9 mouse cellular contexts compared by ENCODE assay signal in genomic region chr3:122111141-122111981, GRCm38 (mm10).
DNase-seq lines count a peak whose midpoint lies in the region; ATAC-seq lines count a peak whose summit lies in the region.
"Had no signal": no experiment of that assay in that cellular context is flagged by ENCODE, and none has a peak within 500 bp of the region (broad histone marks: within the 10 kb centered on the region; RNA-seq: fewer than 3 reads in every experiment).

No protein-coding gene starts in this region.

- H3K4me1 ChIP-seq in lung, embryonic 15.5 days, result peaks cover 20% of the 10 kb centered on the region
- peaks cover 15% of the 10 kb centered on the region for H3K4me1 ChIP-seq in liver, embryonic 16.5 days (ENCODE audit: control insufficient read depth, low read depth, low read length)

- no peak overlapping the region for H3K4me3 ChIP-seq in lung, embryonic 15.5 days
- no peak overlapping the region for H3K4me3 ChIP-seq in liver, embryonic 16.5 days (ENCODE audit: low read depth, low read length)

- H3K9me3 ChIP-seq in lung, embryonic 15.5 days, result no peaks in the 10 kb centered on the region
- no peaks in the 10 kb centered on the region for H3K9me3 ChIP-seq in liver, embryonic 16.5 days (replicated peaks; ENCODE audit: control insufficient read depth, low read length)

- 32% methylated on average over 9 of the region's 9 CpGs for WGBS in lung, embryonic 15.5 days
- 11% methylated on average over 9 of the region's 9 CpGs for whole genome bisulfite sequencing in liver, embryonic 16.5 days (ENCODE audit: insufficient replicate concordance)

- no peak overlapping the region for H3K4me2 ChIP-seq in lung, embryonic 15.5 days
- H3K4me2 ChIP-seq in liver, embryonic 16.5 days (ENCODE audit: low read depth, low read length), result peak overlapping the region; percentile 19

- no peaks in the 10 kb centered on the region for H3K27me3 ChIP-seq in lung, embryonic 15.5 days
- H3K27me3 ChIP-seq in liver, embryonic 16.5 days (ENCODE audit: control insufficient read depth, insufficient read depth, low read depth, low read length), result no peaks in the 10 kb centered on the region

- H3K27ac ChIP-seq in lung, embryonic 15.5 days, result peak overlapping the region; percentile 16
- H3K27ac ChIP-seq in liver, embryonic 16.5 days (ENCODE audit: low read length), result peak overlapping the region; percentile 35

- no peak overlapping the region for H3K9ac ChIP-seq in lung, embryonic 15.5 days
- no peak overlapping the region; the same call in 1 of the 2 replicates for H3K9ac ChIP-seq in liver, embryonic 16.5 days (ENCODE audit: low read depth, low read length)

- ATAC-seq in lung, embryonic 15.5 days (ENCODE audit: borderline replicate concordance, extremely low read depth, low FRiP score, low TSS enrichment), result peak; percentile 64; the same call in 1 of the 2 replicates
- peak; percentile 87 for ATAC-seq in liver, embryonic 16.5 days (ENCODE audit: low read depth)
- no peak for ATAC-seq in cerebellum, adult (ENCODE audit: insufficient number of reproducible peaks, low FRiP score, low TSS enrichment)

- H3K36me3 ChIP-seq in lung, embryonic 15.5 days, result no peaks in the 10 kb centered on the region
- H3K36me3 ChIP-seq in liver, embryonic 16.5 days (ENCODE audit: control insufficient read depth, insufficient read depth), result no peaks in the 10 kb centered on the region

- peak; percentile 41 for DNase-seq in embryo, embryonic 10.5 days (ENCODE audit: low spot score)
- DNase-seq in embryo, embryonic 11 days, result no peak
- no peak for DNase-seq in lung, adult 18-20 months
- DNase-seq in c-Kit-positive CD71-negative TER-119-negative erythroid progenitor cells, embryonic 14.5 days (ENCODE audit: low read depth), result peak; percentile 37
- no peak for DNase-seq in ovary, postnatal 36 days (ENCODE audit: low spot score)
- DNase-seq: kidney, postnatal 10 days had no signal

Comparison
In these comparisons a context has a peak if more than half of its experiments do, and no peak if none do; other contexts are left out.
1. DNase-seq: peak in embryo, embryonic 10.5 days (single experiment) and c-Kit-positive CD71-negative TER-119-negative erythroid progenitor cells, embryonic 14.5 days (single experiment); none in embryo, embryonic 11 days (single experiment), lung, adult 18-20 months (0 of 2) and ovary, postnatal 36 days (single experiment).